Mouse (Mus musculus) hindbrain, embryonic 13.5 days (tissue): Measurements from ENCODE around the gene Gm18596. TPM values are rescaled to one million over a fixed set of nuclear protein-coding genes. Genes with fewer than 3 reads are reported as not detected.
"Not testable (repeated sequence)": the region's sequence is repeated elsewhere in the genome, so short reads cannot be mapped to it uniquely, and the experiment has no call there.

Source experiments
- ATAC-seq: fragments of 200-750 bp; cut with Nextera tagmentation; 2 replicates; pipeline ENCODE4 v1.8.0; 2017; ENCODE audit warnings: moderate TSS enrichment; ENCODE audit not compliant: low FRiP score
- H3K27ac ChIP-seq: fragments of 300-500 bp; sonication (generic); 2 replicates; pipeline ENCODE4 v1.5.1; 2015; ENCODE audit warnings: inconsistent platforms, mild to moderate bottlenecking, moderate library complexity
- H3K27me3 ChIP-seq: fragments of 300-500 bp; sonication (generic); 2 replicates; pipeline ENCODE4 v1.6.1; 2015; ENCODE audit warnings: mild to moderate bottlenecking, inconsistent platforms
- H3K36me3 ChIP-seq: fragments of 300-500 bp; sonication (generic); 2 replicates; pipeline ENCODE4 v1.6.1; 2015; ENCODE audit warnings: mild to moderate bottlenecking, inconsistent platforms
- H3K4me1 ChIP-seq: fragments of 300-500 bp; sonication (generic); replicated peaks from 2 replicates; pipeline ENCODE4 v1.6.1; 2015; ENCODE audit warnings: inconsistent platforms
- H3K4me2 ChIP-seq: fragments of 300-500 bp; sonication (generic); 2 replicates; pipeline ENCODE4 v1.6.1; 2015; ENCODE audit warnings: inconsistent platforms, mild to moderate bottlenecking, moderate library complexity
- H3K4me3 ChIP-seq: fragments of 300-500 bp; sonication (generic); 2 replicates; pipeline ENCODE4 v1.5.1; 2015; ENCODE audit warnings: mild to moderate bottlenecking, inconsistent platforms
- H3K9ac ChIP-seq: fragments of 300-500 bp; sonication (generic); 2 replicates; pipeline ENCODE4 v1.6.1; 2015; ENCODE audit warnings: mild to moderate bottlenecking, inconsistent platforms
- H3K9me3 ChIP-seq: fragments of 300-500 bp; sonication (generic); 2 replicates; pipeline ENCODE4 v1.6.1; 2016; ENCODE audit warnings: inconsistent platforms
- WGBS: fragments of 180-500 bp; shearing (Covaris S2); methylation state at CpG from one replicate; pipeline ENCODE4 v1.1.7; 2015; 5-methylcytosine and 5-hydroxymethylcytosine counted together
- polyA plus RNA-seq: library from polyadenylated mRNA; unstranded; fragments of >200 nt; fragmentation: Nextera tagmentation; extraction: Ambion mirVana; gene quantifications from 2 replicates; pipeline ENCODE4 v1.2.1, GENCODE M21; 2015

The Gm18596 gene
- polyA plus RNA-seq, 1 experiment from 2014 or later, result not detected

GRCm38 (mm10) chr10:77750686-77751085 lies 8.2 kb upstream of the Gm18596 start:
- 86% methylated on average over 1 of the region's 1 CpGs for WGBS
- not testable (repeated sequence) for H3K27me3 ChIP-seq, H3K4me3 ChIP-seq, H3K36me3 ChIP-seq, H3K9ac ChIP-seq, ATAC-seq, H3K27ac ChIP-seq, H3K9me3 ChIP-seq, H3K4me2 ChIP-seq, H3K4me1 ChIP-seq

- Histone ChIP-seq H3K27me3 (no peaks in the 10 kb centered on the region), H3K27ac (no peak overlapping the region), H3K4me3 (no peak overlapping the region), H3K9me3 (0 out of 2 replicates have a peak, but pooled peaks cover 6% of the 10 kb centered on the region), H3K36me3 (no peaks in the 10 kb centered on the region), H3K4me2 (no peak overlapping the region), H3K4me1 (peaks cover 9% of the 10 kb centered on the region; the same call in 1 of the 2 replicates), H3K9ac (no peak overlapping the region)
- 96% methylated on average over 4 of the region's 4 CpGs for WGBS
- no peak for ATAC-seq
Measured at GRCm38 (mm10) chr10:77738929-77739328, 3.5 kb downstream of the Gm18596 start.

- H3K9me3 ChIP-seq, result 0 out of 2 replicates have a peak, but pooled peaks cover 6% of the 10 kb centered on the region
- no peaks in the 10 kb centered on the region for H3K36me3 ChIP-seq
- no peak overlapping the region for H3K4me3 ChIP-seq
- no peak overlapping the region for H3K4me2 ChIP-seq
- WGBS, result 85% methylated on average over 1 of the region's 1 CpGs
- H3K9ac ChIP-seq, result no peak overlapping the region
- H3K27me3 ChIP-seq, result no peaks in the 10 kb centered on the region
- no peak for ATAC-seq
- H3K4me1 ChIP-seq, result 0 out of 2 replicates have a peak, but pooled peaks cover 6% of the 10 kb centered on the region
- H3K27ac ChIP-seq, result no peak overlapping the region
Measured at GRCm38 (mm10) chr10:77735928-77736327, 6.5 kb downstream of the Gm18596 start.

- no peaks in the 10 kb centered on the region for H3K36me3 ChIP-seq
- WGBS, result 63% methylated on average over 4 of the region's 4 CpGs
- H3K4me2 ChIP-seq, result no peak overlapping the region
- H3K9me3 ChIP-seq, result no peaks in the 10 kb centered on the region
- ATAC-seq, result no peak
- H3K4me1 ChIP-seq, result no peaks in the 10 kb centered on the region
- H3K27me3 ChIP-seq, result no peaks in the 10 kb centered on the region
- H3K4me3 ChIP-seq, result no peak overlapping the region
- H3K27ac ChIP-seq, result no peak overlapping the region
- H3K9ac ChIP-seq, result no peak overlapping the region
Measured at GRCm38 (mm10) chr10:77729241-77729640, 13.2 kb downstream of the Gm18596 start.

GRCm38 (mm10) chr10:77728280-77728679 lies 14.2 kb downstream of the Gm18596 start:
- WGBS, result 69% methylated on average over 4 of the region's 4 CpGs
- Histone ChIP-seq H3K4me2 (no peak overlapping the region), H3K9me3 (no peaks in the 10 kb centered on the region), H3K9ac (no peak overlapping the region), H3K27ac (no peak overlapping the region), H3K4me1 (no peaks in the 10 kb centered on the region), H3K36me3 (no peaks in the 10 kb centered on the region), H3K27me3 (no peaks in the 10 kb centered on the region), H3K4me3 (no peak overlapping the region)
- ATAC-seq, result no peak

- H3K4me2 ChIP-seq, result no peak within 1 kb of the TSS
- no peaks in the 10 kb centered on the region for H3K27me3 ChIP-seq
- 33% methylated on average over 3 of the region's 3 CpGs for WGBS
- H3K9me3 ChIP-seq, result no peaks in the 10 kb centered on the region
- no peaks in the 10 kb centered on the region for H3K4me1 ChIP-seq
- H3K9ac ChIP-seq, result no peak within 1 kb of the TSS
- no peak within 1 kb of the TSS for H3K27ac ChIP-seq
- ATAC-seq, result no peak
- no peak within 1 kb of the TSS for H3K4me3 ChIP-seq
- H3K36me3 ChIP-seq, result no peaks in the 10 kb centered on the region
Measured at GRCm38 (mm10) chr10:77726186-77726585, 16.3 kb downstream of the Gm18596 start, which contains the start of gene Gm10100. Gene Gm10100, plus strand, starts transcription at chr10:77726486.

GRCm38 (mm10) chr10:77724855-77725254 lies 17.6 kb downstream of the Gm18596 start:
- Histone ChIP-seq H3K27me3 (no peaks in the 10 kb centered on the region), H3K9ac (no peak overlapping the region), H3K27ac (no peak overlapping the region), H3K4me2 (no peak overlapping the region), H3K36me3 (no peaks in the 10 kb centered on the region), H3K4me3 (no peak overlapping the region), H3K9me3 (peaks cover 5% of the 10 kb centered on the region; the same call in 1 of the 2 replicates), H3K4me1 (no peaks in the 10 kb centered on the region)
- ATAC-seq, result no peak
- WGBS, result 76% methylated on average over 8 of the region's 8 CpGs

- WGBS, result 83% methylated on average over 1 of the region's 1 CpGs
- not testable (repeated sequence) for H3K4me1 ChIP-seq, H3K9me3 ChIP-seq, H3K36me3 ChIP-seq, H3K27ac ChIP-seq, ATAC-seq, H3K9ac ChIP-seq, H3K4me2 ChIP-seq, H3K4me3 ChIP-seq, H3K27me3 ChIP-seq
Measured at GRCm38 (mm10) chr10:77720299-77720698, 22.1 kb downstream of the Gm18596 start, which contains the start of gene Krtap12-1. Gene Krtap12-1, plus strand, starts transcription at chr10:77720599.

- no peaks in the 10 kb centered on the region for H3K36me3 ChIP-seq
- peaks cover 7% of the 10 kb centered on the region; the same call in 1 of the 2 replicates for H3K9me3 ChIP-seq
Measured at GRCm38 (mm10) chr10:77715507-77715906, 26.9 kb downstream of the Gm18596 start, which contains the start of gene Gm10142. Gene Gm10142, plus strand, starts transcription at chr10:77715807.

GRCm38 (mm10) chr10:77713734-77714133 lies 28.7 kb downstream of the Gm18596 start:
- no peak for ATAC-seq
- Histone ChIP-seq H3K4me3 (no peak overlapping the region), H3K4me2 (no peak overlapping the region), H3K27me3 (no peaks in the 10 kb centered on the region), H3K27ac (no peak overlapping the region), H3K36me3 (no peaks in the 10 kb centered on the region), H3K9ac (no peak overlapping the region), H3K4me1 (no peaks in the 10 kb centered on the region), H3K9me3 (0 out of 2 replicates have a peak, but pooled peaks cover 4% of the 10 kb centered on the region)
- WGBS, result 79% methylated on average over 4 of the region's 4 CpGs

More at GRCm38 (mm10) chr10:77715507-77715906, 26.9 kb downstream of the Gm18596 start, which contains the start of gene Gm10142:
- no peaks in the 10 kb centered on the region for H3K27me3 ChIP-seq
- no peak within 1 kb of the TSS for H3K4me2 ChIP-seq
- H3K27ac ChIP-seq, result no peak within 1 kb of the TSS
- no peak for ATAC-seq
- WGBS, result 74% methylated on average over 1 of the region's 1 CpGs
- no peak within 1 kb of the TSS for H3K9ac ChIP-seq
- H3K4me3 ChIP-seq, result no peak within 1 kb of the TSS
- H3K4me1 ChIP-seq, result no peaks in the 10 kb centered on the region

GRCm38 (mm10) chr10:77711157-77711556 lies 31.3 kb downstream of the Gm18596 start, which contains the start of gene Gm10024:
Gene Gm10024, plus strand, starts transcription at chr10:77711457.
- ATAC-seq, H3K36me3 ChIP-seq, H3K4me2 ChIP-seq, H3K4me3 ChIP-seq, H3K9me3 ChIP-seq, H3K27ac ChIP-seq, H3K27me3 ChIP-seq, H3K4me1 ChIP-seq, H3K9ac ChIP-seq: not testable (repeated sequence)

GRCm38 (mm10) chr10:77709831-77710230 lies 32.6 kb downstream of the Gm18596 start:
- no peak overlapping the region for H3K9ac ChIP-seq
- H3K4me3 ChIP-seq, result no peak overlapping the region
- H3K36me3 ChIP-seq, result no peaks in the 10 kb centered on the region
- H3K4me2 ChIP-seq, result no peak overlapping the region
- no peaks in the 10 kb centered on the region for H3K27me3 ChIP-seq
- 0 out of 2 replicates have a peak, but pooled peaks cover 9% of the 10 kb centered on the region for H3K9me3 ChIP-seq
- H3K4me1 ChIP-seq, result no peaks in the 10 kb centered on the region
- no peak overlapping the region for H3K27ac ChIP-seq
- ATAC-seq, result no peak
- WGBS, result 82% methylated on average over 3 of the region's 3 CpGs

GRCm38 (mm10) chr10:77706326-77706725 lies 36.1 kb downstream of the Gm18596 start, which contains the start of gene Gm10272:
Gene Gm10272, plus strand, starts transcription at chr10:77706626.
- ATAC-seq, result no peak
- H3K36me3 ChIP-seq, result no peaks in the 10 kb centered on the region
- H3K4me2 ChIP-seq, result no peak within 1 kb of the TSS
- H3K4me3 ChIP-seq, result no peak within 1 kb of the TSS
- no peaks in the 10 kb centered on the region for H3K4me1 ChIP-seq
- no peaks in the 10 kb centered on the region for H3K27me3 ChIP-seq
- peaks cover 17% of the 10 kb centered on the region; the same call in 1 of the 2 replicates for H3K9me3 ChIP-seq
- H3K27ac ChIP-seq, result no peak within 1 kb of the TSS
- no peak within 1 kb of the TSS for H3K9ac ChIP-seq
- WGBS, result 93% methylated on average over 1 of the region's 1 CpGs
